Mouse (Mus musculus) left cerebral cortex, adult 9 months (tissue): ENCODE results near the gene Lingo1.

ENCODE experiments used
- DNase-seq, 2 experiments: peaks; one replicate each; pipeline ENCODE4 v3.0.0; 2022; ENCODE audit warnings: low spot score in 2 of 2

The Lingo1 gene

DNA sequence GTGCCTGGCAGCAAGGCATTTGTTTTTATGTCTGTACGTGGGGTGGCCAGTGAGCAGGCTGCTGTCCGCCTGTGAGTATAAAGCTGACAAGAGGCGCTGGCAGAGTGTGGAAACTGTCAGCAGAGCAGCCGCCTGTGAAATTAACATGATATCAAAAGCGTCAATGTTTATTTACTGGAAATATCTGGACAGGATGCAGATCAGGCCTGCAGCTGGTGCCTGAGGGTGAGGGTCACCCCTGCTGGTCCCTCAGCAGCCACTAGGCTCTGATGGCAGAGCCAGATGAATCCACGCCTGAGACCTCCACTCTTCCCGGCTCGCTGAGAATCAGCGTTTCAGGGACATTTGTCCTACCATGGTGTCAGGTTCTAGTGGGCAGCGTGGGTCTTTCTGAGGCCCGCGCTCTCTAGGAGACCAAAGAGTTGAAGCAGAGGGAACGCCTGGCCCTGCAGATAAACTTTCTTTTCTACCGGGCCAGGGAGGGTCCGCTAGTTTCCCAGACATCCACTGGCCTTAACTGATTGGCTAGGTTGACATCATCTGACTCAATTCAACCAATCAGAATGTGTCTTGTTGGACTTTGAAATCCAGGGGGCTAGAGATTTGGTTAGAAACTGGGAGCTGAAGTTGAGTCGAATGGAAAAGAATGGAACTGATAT is 190.1 kb downstream of the Lingo1 start:
- DNase-seq = no peak

DNA sequence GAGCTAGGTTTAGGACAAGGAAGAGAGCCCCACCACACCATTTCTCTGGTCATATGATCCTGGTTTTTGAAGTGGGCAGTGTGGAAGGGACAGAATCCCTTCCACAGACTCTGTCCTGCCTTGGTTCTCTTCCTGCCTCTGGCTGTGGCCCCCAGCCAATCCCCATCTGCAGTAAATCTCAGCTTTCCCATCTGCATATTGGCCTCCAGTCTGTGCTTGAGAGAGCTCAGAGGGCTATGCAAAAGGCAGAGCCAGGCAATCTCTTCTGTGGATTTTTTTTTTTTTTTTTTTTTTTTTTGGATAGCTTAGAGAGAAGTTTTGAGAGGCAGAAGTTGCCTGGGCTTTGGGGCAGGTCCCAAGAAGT is 190.8 kb downstream of the Lingo1 start:
- no peak for DNase-seq

DNA sequence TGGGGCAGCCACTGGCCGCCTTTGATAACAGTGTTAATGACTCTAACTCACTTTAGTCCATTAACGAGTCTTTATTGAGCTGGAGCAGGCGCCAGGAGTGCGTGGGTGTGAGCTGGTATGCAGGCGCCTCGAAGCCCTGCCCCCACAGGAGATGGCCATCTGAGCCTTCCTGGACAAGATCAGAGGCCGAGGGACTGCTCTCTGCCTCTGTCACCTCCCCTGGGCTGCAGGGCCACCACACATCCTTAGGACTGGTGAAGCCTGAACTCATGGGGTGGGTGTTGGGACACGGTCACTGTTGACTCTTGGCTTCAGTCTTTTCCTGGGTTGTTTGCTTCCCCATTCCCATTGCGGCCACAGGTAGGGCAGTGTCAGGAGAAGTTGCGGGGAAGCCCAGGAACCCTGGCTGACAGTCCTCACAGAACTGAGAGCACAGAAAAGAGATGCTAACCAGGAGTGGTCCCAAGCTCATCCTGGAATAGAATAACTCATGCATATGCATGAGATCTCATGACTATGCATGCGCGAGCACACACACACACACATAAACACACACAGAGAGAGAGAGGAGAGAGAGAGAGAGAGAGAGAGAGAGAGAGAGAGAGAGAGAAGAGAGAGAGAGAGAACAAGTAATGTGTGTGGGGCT is 191.3 kb downstream of the Lingo1 start:
- DNase-seq = no peak

DNA sequence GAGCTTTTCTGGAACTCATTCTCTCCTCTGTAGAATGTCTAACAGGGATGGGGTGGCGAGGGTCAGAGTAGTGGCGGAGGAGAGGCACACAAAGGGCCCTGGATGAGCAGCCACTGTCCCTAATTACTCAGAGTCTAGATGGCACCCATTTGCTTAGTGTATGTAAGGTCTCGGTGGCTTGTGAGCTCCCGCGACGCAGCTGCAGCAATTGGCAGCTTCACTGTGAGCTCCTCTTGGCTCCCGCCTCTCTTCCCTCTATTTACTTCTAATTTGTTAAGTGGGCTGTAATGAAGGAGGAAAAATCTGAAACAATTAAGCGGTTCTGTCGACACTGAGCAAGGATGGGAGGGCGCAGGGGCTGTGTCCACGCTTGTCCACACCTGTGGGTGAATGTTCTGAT is 195.6 kb downstream of the Lingo1 start:
- no peak for DNase-seq

DNA sequence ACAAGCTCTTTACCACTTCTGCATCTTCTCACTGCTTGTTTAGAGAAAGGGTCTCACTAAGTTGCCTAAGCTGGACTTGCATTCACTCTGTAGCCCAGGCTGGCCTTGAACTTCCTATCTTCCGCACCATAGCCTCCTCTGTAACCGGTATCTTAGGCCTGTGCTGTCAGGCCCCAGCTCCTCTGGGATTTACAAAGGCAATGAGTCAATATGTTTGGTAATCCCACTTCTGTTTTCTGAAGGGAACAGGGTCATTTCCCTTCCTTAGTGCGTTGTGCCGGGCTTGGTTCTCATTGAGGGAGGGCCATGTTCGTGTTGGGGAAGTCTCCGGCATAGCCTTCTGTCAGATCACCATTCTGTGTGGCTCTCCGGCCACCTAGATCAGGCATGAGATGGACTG is 203.6 kb downstream of the Lingo1 start:
- no peak for DNase-seq

DNA sequence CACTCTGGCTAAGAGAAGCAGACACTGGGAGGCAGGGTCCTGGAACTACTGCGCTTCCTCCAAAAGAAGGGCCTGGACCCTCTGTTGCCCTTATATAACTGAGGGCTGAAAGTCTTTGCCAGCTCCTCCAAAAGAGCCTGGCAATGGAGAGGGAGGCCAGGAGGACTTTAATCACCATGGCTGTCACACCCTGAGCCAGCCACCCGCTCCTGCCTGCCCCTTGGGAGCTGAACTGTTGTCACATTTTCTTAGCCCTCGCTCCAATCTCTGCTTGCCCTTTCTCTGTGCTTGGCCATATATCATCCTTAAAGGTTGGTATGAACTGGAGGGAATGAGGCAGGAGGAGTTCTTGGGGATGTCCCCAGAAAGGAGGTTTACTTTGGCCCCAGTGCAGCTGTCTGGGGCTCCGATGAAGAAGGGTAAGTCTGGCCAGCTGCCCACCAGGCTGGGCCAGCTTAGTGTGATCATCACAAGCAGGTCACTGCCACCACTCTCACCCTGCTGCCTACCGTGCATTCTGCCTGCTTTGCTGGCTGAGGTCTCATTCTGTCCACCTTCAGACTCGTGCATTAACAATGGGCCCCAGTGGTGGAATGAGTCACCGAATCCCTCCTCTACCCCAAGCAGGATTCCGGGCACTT is 204.9 kb downstream of the Lingo1 start:
- no peak for DNase-seq

DNA sequence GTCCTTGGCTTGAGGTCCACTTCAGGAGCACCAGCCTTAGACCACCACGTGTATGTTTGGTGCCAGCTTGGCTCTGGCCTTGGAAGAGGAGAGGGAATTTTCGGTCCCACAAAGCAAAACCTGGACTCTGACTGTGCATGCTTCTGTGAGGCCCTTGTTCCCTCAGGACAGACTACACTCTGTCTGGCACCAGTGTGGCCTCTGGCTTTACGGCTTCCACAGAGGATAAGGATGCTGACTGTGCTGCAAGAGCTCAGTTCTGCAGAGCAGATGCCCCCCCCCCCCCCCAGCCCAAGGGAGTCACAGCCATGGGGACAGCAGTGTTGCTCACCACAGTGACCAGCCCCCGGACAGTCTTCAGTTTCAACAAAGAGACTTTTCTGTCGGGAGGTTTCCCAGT is 206.5 kb downstream of the Lingo1 start:
- no peak for DNase-seq

DNA sequence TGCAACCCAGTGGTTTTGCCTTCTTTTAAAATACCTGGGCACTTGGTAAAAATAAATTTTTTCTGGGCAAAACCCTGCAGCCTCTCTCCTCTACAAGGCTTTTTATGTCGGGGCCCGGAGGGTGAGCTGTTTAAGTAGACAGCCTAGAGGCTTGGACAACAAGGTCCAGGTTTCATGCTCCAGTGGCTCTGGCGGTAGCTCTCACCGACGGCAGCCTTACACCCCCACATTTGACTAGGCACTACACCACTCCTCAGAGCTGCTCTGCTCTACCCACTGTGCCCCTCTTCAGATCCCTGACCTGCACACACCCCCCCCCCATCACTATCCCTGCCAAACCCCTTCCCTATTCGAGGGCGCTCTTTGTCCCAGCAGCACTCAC is 212.2 kb downstream of the Lingo1 start:
- DNase-seq = no peak

DNA sequence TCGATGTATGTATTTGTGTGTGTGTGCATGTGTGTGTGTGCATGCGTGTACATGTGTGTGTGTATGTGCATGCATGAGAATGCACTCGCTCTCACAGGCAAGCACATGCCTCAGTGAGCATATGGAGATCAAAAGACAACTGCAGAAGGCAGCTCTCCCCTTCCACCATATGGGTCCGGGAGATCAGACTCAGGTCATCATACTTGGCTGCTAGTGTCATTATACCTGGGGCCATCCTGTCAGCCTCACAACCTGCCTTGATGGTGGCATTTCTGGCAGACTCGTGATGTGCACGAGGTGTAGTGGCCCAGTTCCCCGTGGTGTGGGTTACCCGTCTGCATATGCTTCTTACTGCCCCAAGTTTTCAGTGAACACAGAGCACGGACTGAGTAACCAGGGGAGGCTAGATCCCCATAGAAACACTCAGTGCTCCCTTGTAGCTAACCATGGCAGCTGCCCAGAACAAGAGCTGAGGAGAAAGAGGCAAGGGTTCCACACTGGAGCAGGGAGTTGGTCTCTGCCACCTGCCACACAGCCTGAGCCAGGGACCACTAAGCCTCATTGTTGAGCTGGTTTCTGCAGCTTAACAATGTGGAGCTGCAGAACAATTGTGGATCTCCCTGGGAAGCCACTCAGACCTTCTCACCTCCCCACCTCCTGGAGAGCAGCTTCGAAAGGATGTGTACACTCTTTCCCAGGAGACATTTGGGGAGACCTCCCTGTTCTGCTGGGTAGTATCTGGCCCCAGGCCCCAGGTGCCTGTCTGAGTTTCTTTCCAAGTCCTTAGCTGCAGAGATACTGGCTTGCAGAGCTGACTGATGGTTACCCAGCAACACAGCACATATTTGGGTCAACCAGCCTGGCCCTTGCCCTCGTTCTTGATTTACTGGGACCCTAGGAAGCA is 212.9 kb downstream of the Lingo1 start:
- no peak for DNase-seq

DNA sequence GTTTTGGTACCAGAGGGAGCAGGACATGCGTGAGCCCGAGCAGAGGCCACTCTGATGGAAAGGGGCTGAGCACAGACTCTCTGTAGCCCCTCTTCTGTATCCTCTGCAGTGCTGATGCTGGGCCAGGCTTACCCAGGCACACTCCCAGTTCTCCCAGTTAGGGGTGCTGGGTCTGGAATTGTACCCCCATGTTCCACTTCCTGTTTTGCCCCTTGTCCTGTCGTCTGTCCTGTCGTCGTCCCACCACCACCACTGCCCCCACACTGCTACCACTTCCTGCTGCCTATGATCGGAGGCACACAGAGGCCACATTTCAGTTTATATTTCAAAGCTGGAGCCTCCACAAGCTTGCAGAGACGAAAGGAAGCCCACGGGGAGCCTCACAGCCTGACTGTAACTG is 213.6 kb downstream of the Lingo1 start:
- DNase-seq = no peak

DNA sequence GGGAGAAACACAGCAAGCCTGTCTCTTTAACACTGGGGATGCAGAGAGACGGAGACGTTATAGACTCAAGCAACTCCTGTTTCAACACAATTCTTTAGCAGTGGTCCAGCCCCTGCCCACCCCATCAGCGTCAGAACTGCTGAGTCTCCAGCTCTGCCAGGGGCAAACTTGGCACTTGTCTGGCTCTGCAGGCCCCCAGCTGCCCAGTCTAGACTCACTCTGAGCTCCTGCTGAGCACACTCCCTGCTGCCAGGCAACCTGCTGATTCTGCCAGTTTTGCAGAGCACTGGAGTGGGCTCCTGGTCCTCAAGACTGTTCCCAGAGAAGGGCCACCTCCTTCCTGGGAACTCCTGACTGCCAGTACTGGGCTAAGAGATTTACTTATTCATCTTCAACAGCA is 214.6 kb downstream of the Lingo1 start:
- no peak for DNase-seq

DNA sequence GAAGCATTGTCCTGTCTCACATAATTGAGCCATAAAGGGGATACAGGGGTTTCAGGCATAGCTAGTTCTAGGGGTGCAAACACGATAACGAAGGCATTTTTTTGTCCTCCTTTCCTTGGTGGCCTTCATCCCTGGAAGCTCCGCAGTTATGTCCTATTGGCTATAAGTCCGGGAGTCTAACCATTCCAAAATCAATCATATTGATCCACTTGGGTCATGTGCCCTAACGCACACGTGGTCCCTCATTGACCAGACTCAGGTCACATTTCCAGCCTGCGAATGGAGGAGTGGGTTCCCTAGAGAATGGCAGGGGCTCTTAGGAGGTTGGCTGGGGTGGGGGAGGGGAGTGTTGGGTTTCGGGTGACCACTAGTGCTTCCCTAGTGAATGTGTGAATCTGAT is 215.3 kb downstream of the Lingo1 start:
- DNase-seq = no peak

DNA sequence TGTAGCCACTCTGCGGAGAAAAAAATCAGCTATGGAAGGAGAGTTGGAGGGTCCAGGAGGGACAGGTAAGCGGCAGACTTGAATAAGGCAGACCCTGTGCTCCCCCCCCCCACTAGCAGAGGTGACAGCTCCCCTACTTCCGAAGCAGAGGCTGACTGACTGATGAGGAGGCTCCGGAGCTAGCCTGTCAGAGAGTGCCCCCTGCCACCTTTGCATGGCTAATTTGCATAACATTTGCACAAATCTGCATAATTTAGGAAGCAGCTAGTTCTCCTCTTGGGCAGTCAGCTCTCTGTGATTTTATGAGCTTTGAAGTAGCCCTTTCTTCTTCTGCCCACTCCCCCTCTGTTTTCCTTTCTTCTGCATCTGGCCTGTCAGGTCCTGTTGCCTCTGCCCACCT is 216.2 kb downstream of the Lingo1 start:
- no peak for DNase-seq

DNA sequence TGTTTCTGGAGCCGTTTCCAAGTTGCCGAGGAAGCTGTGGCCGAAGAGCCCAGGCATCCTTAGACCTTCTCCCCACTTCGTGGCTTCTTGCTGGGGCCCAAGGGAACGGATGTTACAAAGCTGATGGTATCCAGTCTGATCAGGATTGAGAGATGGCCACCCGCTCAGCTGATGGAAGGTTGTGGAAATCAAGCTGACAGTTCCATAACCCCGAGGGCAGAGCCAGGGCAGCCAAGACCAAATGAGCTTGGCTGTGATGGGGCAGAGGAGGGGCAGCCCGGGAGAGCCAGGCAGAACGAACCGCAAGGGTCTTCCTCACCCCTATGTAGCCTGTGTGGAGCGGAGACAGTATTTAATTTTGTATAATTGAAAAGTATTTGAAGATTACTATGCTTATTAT is 218.9 kb downstream of the Lingo1 start:
- no peak for DNase-seq

DNA sequence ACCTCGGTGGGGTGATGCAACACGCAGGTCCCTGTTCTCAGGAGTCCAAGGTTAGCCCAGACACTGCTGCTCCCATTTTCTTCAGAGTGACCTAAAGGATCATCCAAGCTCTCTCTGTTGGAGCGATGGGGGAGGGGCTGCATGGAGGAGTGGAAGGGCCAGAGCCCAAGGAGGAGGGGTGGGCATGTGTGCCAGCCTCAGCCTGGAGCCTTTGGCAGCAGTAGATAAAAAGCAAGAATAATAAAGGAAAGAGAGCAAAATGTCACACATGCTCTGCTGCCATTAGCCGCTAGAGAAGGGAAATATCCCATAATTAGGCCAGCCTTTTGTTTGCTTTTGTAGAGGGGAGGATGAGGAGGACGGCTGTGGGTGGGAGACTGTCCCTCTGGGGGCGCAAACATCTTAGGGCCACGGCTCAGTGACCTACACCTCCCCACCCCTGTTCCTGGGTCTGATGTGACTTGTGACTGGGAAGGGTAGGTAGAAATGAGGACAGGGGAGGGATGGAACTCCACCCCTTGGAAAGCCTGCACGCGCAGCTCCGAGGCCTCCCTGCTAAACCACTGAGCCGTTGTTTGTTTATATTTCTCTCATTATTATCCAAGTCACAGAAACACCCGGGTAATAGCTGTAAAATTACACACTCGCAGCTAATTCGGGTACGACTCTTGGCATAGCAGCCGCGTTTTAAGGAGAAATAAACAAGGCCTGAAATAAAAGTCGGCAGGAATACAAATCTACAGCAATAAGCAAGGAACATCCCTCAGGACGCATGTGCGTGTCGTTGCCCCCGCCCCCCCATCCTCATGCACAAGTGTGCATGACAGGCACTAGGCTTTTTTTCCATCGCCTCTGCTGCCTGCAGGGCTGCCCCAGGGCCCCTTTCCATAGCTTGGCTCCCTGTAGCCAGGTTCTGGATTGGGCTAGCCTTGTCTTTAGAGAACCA is 223.5 kb downstream of the Lingo1 start:
- DNase-seq = peak; percentile 8 to 26
